Comparison of ENCODE assay signal across 21 mouse cellular contexts in the genomic region with DNA sequence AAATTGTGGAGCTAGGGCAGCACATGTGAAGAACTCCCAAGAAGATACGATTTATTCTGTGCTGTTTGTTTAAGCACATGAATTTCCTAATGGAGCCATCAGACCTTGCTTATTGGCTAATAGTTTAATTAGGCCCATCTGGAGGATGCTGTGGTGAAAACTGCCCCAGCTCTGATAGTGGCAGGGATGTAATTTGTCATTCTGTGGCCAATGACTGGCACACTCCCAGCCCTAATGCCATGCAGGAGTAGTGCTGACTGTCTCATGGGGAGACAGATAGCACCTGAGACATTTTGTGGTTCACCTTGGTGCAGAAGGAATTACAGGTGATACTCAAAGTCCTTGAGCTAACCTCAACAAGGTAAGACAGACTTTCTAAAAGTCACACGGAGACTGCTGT.
DNase-seq lines count a peak whose midpoint lies in the region; ATAC-seq lines count a peak whose summit lies in the region.
"Had no signal": no experiment of that assay in that cellular context is flagged by ENCODE, and none has a peak within 500 bp of the region (broad histone marks: within the 10 kb centered on the region; RNA-seq: fewer than 3 reads in every experiment).

No protein-coding gene starts in this region.

- no peak overlapping the region for H3K9ac ChIP-seq in neural tube, embryonic 12.5 days
- H3K9ac ChIP-seq in neural tube, embryonic 15.5 days (replicated peaks): no peak overlapping the region
- H3K9ac ChIP-seq: embryonic facial prominence, embryonic 13.5 days; embryonic facial prominence, embryonic 15.5 days; forebrain, embryonic 12.5 days had no signal

- no peaks in the 10 kb centered on the region for H3K9me3 ChIP-seq in neural tube, embryonic 12.5 days
- H3K9me3 ChIP-seq in neural tube, embryonic 15.5 days (replicated peaks): no peaks in the 10 kb centered on the region
- H3K9me3 ChIP-seq: embryonic facial prominence, embryonic 13.5 days; embryonic facial prominence, embryonic 15.5 days; forebrain, embryonic 10.5 days; forebrain, embryonic 12.5 days had no signal

- H3K27ac ChIP-seq in neural tube, embryonic 12.5 days: no peak overlapping the region
- no peak overlapping the region for H3K27ac ChIP-seq in neural tube, embryonic 15.5 days (replicated peaks)
- H3K27ac ChIP-seq: embryonic facial prominence, embryonic 13.5 days; embryonic facial prominence, embryonic 15.5 days; forebrain, embryonic 10.5 days; forebrain, embryonic 12.5 days had no signal

- no peaks in the 10 kb centered on the region for H3K4me1 ChIP-seq in neural tube, embryonic 12.5 days
- H3K4me1 ChIP-seq in neural tube, embryonic 15.5 days: 0 out of 2 replicates have a peak, but pooled peaks cover 5% of the 10 kb centered on the region
- H3K4me1 ChIP-seq: embryonic facial prominence, embryonic 13.5 days; embryonic facial prominence, embryonic 15.5 days; forebrain, embryonic 12.5 days had no signal

- no peaks in the 10 kb centered on the region for H3K27me3 ChIP-seq in neural tube, embryonic 12.5 days (replicated peaks)
- H3K27me3 ChIP-seq in neural tube, embryonic 15.5 days (replicated peaks): no peaks in the 10 kb centered on the region
- H3K27me3 ChIP-seq: embryonic facial prominence, embryonic 13.5 days; embryonic facial prominence, embryonic 15.5 days; forebrain, embryonic 12.5 days had no signal

- intact Hi-C loops in left cerebral cortex, postnatal 4 days (cut with DNase I): no loop called here

- peak; percentile 50; the same call in 1 of the 2 replicates for ATAC-seq in neural tube, embryonic 12.5 days (ENCODE audit: low FRiP score, low read depth)
- ATAC-seq in neural tube, embryonic 15.5 days (ENCODE audit: low FRiP score): no peak
- ATAC-seq: forebrain, embryonic 14.5 days; forebrain, embryonic 16.5 days had no signal

- no peaks in the 10 kb centered on the region for H3K36me3 ChIP-seq in neural tube, embryonic 12.5 days
- no peaks in the 10 kb centered on the region for H3K36me3 ChIP-seq in neural tube, embryonic 15.5 days
- H3K36me3 ChIP-seq: embryonic facial prominence, embryonic 13.5 days; embryonic facial prominence, embryonic 15.5 days; forebrain, embryonic 10.5 days; forebrain, embryonic 12.5 days had no signal

- no peak overlapping the region for H3K4me3 ChIP-seq in neural tube, embryonic 12.5 days
- H3K4me3 ChIP-seq in neural tube, embryonic 15.5 days (replicated peaks): no peak overlapping the region
- H3K4me3 ChIP-seq: embryonic facial prominence, embryonic 13.5 days; embryonic facial prominence, embryonic 15.5 days; erythroblast, embryonic 14.5 days; forebrain, embryonic 10.5 days; forebrain, embryonic 12.5 days had no signal

- peak; percentile 7 to 9 for DNase-seq in cerebellum, postnatal 14 days
- DNase-seq in cerebellum, adult 18-20 months: no peak
- DNase-seq in left cerebral cortex, postnatal 4 days: peak; percentile 5
- no peak for DNase-seq in left cerebral cortex, adult 18-20 months (ENCODE audit: low spot score in 2 of 2)
- DNase-seq: adrenal gland, adult 2 months; adrenal gland, postnatal 10 days; adrenal gland, postnatal 25 days; cerebellum, adult 11 months; cerebellum, adult 2 months; cerebellum, adult 9-10 months; cerebellum, postnatal 36 days; embryo, embryonic 11 days had no signal

- 82% methylated on average over 2 of the region's 2 CpGs for WGBS in neural tube, embryonic 12.5 days
- whole genome bisulfite sequencing in neural tube, embryonic 15.5 days: 67% methylated on average over 2 of the region's 2 CpGs

- no peak overlapping the region for H3K4me2 ChIP-seq in neural tube, embryonic 12.5 days (replicated peaks)
- no peak overlapping the region for H3K4me2 ChIP-seq in neural tube, embryonic 15.5 days
- H3K4me2 ChIP-seq: embryonic facial prominence, embryonic 13.5 days; embryonic facial prominence, embryonic 15.5 days; forebrain, embryonic 12.5 days had no signal

Comparison
In these comparisons a context has a peak if more than half of its experiments do, and no peak if none do; other contexts are left out.
1. DNase-seq: peak in cerebellum, postnatal 14 days (2 of 2) and left cerebral cortex, postnatal 4 days (single experiment); none in cerebellum, adult 18-20 months (0 of 2) and left cerebral cortex, adult 18-20 months (0 of 2).